Mouse (Mus musculus) small intestine, adult 2 months (tissue): ENCODE results near the gene Tmem63b.

ENCODE experiments used
- CTCF ChIP-seq: fragments of 200-500 bp; IDR thresholded peaks from 2 replicates; pipeline ENCODE4 v1.5.1; 2012; ENCODE audit warnings: low read depth, mild to moderate bottlenecking, control low read depth, inconsistent platforms, low read length, moderate library complexity, mixed read lengths; ENCODE audit not compliant: insufficient replicate concordance, insufficient read length; ENCODE audit errors: extremely low read depth
- POLR2A ChIP-seq: fragments of 200-500 bp; IDR thresholded peaks from 2 replicates; pipeline ENCODE4 v1.6.1; 2012; ENCODE audit warnings: low read depth, mild to moderate bottlenecking, control low read depth, inconsistent platforms, low read length, moderate library complexity

DNA sequence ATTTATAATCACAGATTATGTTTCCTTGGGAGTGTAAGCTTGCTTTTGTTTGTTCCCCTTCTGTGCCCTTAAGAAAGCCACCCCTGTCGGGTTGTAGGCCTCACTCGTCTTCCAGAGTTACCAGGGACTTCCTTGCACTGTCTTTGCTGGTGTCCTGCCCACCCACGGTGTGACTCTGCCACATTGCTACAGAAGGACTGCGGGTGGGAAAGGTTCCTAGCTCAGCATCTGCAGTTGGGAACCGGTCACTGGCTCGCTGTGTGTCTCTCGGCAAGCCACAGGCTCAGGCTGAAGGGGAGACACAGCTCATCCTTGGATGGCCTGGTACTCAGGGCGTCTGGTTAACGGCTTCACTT lies 14.5 kb upstream of the Tmem63b start:
- TF ChIP-seq CTCF (no peak), POLR2A (no peak)
